Mouse (Mus musculus): ENCODE results near the gene Ero1l.

DNA sequence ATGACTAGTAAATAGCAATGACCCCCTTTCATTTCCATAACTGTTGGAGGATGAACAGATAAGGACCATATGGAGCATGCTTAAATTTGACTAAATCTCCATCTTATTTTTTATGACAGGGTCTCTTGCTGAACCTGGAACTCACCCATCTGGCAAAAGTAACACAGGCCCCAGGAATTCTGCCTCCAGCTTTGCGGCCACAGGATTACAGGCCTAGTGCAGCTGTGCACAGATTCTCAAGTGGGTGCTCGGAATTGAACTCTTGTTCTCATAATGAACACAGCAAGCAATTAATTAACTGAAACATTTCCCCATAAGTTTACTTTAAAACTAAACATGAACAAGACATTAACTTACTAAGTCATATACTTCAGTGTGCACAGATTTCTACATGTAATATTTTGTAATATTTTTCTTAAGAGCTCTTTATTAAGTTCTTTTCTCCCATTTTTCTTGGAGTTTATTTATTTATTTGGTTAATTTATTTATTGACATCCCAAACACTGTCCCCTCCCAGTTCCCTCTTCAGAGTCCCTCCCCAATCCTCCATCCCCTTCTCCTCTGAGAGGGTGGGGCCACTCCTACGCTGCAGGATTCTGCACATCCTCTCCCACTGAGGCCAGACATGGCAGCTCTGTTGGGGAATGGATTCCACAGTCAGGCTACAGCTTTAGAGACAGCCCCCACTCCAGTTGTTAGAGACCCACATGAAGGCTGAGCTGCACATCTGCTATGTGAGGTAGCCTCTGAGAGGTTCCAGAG lies 54.6 kb downstream of the Ero1l start:
- TF ChIP-seq CTCF (IDR thresholded peaks at IDR 0.05; ENCODE audit: insufficient read depth, low read depth, low read length) (no peak), POLR2A (IDR thresholded peaks at IDR 0.05; ENCODE audit: insufficient read depth, low read depth, low read length) (no peak)
